Mouse (Mus musculus) liver, adult 2 months (tissue): ENCODE data around the gene Ugt2a2.

Source experiments
- CTCF ChIP-seq: fragments of 200-500 bp; IDR thresholded peaks from 2 replicates; pipeline ENCODE4 v1.5.1; 2011; ENCODE audit warnings: low read depth, low read length, control low read depth
- POLR2A ChIP-seq: fragments of 200-500 bp; IDR thresholded peaks from 2 replicates; pipeline ENCODE4 v1.6.1; 2011; ENCODE audit warnings: low read length, control low read depth; ENCODE audit not compliant: insufficient read depth; ENCODE audit errors: extremely low read depth

DNA sequence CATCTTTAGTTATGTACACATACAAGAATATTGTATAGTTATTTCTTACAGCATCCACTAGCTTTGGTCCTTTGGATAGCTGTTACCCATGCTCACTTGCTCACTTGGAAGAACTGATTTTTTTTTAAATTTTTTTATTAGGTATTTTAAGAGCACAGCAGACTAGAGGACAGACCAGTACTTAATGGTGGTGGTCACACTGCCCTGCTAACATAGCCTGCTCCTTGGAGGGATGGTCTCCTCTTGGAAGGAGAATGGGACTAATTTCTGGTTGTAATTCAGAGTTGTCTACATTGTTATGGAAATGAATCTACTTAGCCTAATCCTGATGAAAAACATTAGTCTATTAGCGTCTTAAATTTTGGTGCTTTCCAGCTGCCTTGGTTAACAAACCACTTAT lies 23.2 kb downstream of the Ugt2a2 start:
- TF ChIP-seq POLR2A (no peak), CTCF (no peak)
